Mouse (Mus musculus) c-Kit-positive CD71-positive TER-119-positive erythroid progenitor cells, embryonic 14.5 days (primary cell): ENCODE results near the gene Cdk8.
A peak's percentile ranks its signal among the peaks of the same experiment; 100 is the strongest.

Experiments
- DNase-seq: peaks from one replicate; pipeline ENCODE4 v3.0.0-alpha.2; 2013; ENCODE audit warnings: low spot score

Cdk8 gene

DNA sequence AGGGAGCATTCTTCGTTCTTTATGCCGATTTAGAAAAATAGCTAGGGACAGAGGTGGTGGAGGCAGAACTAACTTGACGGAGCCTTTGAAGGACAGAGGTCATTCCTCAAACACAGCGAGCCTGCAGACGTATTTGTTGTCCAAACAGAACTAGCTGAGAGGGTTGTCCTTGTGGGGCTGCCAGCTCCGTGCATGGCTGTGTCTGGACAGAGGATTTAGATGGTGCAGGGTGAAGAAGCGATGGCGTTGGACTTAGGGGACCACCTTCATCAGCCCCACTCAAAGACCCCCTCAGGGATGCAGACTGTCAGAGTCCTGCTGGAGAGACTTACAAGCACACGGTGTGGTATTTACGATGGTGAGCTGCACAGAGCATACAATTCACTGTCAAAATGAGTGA, 97.9 kb downstream of the Cdk8 start:
- no peak for DNase-seq

DNA sequence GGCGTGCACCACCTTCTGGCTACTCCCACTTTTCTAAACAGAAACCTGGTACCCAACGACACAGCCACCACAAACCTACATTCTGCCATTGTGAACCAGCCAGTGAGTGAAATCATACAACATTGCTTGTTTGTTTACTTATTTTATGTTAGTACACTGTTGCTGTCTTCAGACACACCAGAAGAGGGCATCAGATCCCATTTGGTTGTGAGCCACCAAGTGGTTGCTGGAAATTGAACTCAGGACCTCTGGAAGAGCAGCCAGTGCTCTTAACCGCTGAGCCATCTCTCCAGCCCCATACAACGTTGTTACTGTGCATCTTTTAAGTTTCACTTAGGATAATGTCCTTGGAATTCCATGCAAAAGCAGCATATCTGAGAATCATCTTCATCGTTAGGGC, 98.5 kb downstream of the Cdk8 start:
- DNase-seq = no peak

DNA sequence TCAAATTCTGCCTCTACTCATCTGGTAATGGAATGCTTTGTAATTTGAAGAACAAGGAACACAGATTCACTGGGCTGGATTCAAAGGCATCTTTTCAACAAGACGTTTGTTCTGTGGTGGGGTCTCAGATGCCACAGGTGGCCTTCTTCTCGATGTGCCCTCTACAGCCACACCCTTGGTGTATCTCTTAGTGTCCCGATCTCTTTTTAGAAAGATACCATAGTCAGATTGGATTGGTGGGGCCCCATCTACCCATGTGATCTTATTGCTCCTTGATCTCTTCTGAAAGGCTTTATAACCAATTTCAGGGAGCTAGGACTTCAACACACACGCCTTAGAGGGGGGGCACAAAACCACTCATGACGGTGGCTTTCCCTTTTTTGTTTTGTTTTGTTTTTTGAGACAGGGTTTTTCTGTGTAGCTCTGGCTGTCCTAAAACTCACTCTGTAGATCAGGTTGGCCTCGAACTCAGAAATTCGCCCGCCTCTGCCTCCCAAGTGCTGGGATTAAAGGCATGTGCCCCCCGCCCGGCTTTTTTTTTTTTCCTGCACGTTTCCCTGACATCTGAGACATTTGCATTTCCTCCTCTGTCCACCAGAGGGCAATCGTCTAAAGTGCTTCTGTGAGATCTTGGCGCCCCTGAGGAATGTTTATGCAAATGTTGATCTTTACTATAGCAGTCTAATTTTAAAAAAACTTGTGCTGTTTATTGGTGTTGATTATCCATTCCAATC, 99.2 kb downstream of the Cdk8 start:
- peak; percentile 75 for DNase-seq

- DNase-seq = no peak
Measured at GRCm38 (mm10) chr5:146330765-146331115, 99.7 kb downstream of the Cdk8 start.

- no peak for DNase-seq
Measured at GRCm38 (mm10) chr5:146331131-146331530, 100.1 kb downstream of the Cdk8 start.

DNA sequence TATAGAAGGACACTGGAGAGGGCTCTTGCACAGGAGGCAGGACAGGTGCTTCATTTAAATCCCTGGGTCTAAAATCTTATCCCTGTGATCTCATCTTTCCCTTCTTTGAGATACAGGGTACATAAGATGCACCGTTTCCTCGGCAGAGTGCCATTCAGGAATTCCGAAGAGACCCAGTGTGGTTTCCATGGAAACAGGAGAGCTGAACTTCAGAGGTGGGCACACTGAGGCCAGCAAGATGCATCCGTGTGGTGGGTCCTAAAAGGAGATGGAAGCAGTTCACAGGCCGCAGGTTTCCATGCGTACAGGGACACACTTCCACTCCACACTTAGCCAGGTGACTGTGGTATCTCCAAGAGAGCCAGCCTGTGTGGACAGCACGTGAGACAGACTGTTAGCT, 101.5 kb downstream of the Cdk8 start:
- DNase-seq = no peak

DNA sequence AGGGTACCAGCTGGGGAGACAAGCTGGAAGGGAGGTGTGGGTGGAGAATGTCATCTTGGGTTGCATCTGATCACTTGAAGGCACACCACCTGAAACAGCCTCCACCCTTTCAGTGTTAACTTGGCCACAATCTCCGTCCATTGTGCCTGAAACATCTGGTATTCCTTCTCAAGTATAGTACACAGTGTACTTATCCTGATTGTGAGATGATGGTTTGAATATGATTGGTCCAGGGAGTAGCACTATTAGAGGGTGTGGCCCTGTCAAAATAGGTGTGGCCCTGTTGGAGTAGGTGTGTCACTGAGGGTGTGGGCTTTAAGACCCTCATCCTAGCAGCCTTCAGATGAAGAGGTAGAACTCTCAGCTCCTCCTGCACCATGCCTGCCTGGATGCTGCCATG, 103.4 kb downstream of the Cdk8 start:
- no peak for DNase-seq

DNA sequence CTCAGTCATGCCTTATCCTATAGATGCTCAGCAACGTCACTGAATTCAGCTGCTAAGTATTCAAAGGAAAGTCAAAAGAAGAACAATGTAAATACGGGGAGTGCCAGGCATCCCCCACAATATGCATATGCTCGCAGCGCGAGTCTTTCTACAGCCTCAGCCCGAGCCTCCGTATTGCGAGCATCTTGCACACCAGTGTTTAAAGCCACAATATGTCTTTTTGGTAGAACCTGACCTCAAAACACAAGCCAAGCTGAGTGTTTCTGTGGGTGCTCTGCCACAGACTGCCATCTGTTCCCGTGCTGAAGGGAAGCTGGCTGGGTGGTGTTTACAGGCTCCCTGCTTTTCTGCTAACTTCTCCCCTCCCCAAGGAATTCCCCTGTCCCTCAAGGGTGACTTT, 107.0 kb downstream of the Cdk8 start:
- no peak for DNase-seq

DNA sequence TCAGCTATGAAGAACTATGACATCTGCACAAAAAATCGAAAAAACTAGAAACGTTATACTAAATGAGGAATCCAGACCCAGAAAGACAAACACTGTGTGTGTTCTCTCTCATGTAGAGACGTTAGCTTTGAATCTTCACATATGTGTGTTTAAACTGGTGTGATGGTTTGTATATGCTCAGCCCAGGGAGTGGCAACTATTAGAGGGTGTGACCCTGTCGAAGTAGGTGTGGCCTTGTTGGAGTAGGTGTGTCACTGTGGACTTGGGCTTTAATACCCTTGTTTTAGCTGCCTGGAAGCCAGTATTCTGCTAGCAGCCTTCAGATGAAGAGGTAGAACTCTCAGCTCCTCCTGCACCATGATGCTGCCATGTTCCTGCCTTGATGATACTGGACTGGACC, 109.0 kb downstream of the Cdk8 start:
- no peak for DNase-seq

- DNase-seq = no peak
Measured at GRCm38 (mm10) chr5:146344911-146345686, 114.1 kb downstream of the Cdk8 start.

GRCm38 (mm10) chr5:146347081-146347480, 116.1 kb downstream of the Cdk8 start:
- no peak for DNase-seq

GRCm38 (mm10) chr5:146349183-146349582, 118.2 kb downstream of the Cdk8 start:
- no peak for DNase-seq

DNA sequence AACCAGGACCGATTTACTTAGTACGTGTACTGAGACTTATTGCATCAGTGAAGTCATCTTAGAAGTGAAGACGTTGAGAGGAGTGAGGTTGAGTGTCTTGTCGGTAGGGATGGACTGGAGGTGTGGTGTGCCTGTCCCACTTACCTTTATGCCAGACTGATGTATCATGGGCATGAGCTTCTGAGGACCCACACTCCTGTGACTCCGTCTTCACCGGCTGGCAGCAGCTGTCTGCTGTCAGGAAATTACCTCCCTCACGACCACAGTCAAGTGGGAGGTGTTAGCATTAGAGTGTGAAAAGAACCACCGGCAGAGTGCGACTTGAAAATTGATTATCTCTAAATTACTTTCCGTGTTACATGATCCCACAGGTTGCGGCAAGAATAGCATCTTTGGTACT, 119.8 kb downstream of the Cdk8 start:
- no peak for DNase-seq

- DNase-seq = no peak
Measured at GRCm38 (mm10) chr5:146352006-146352405, 121.0 kb downstream of the Cdk8 start.
